Mouse (Mus musculus): ENCODE results near the gene Cep83.

GRCm38 (mm10) chr10:94789205-94789604, 100.8 kb downstream of the Cep83 start:
- TF ChIP-seq POLR2A (IDR thresholded peaks at IDR 0.05; ENCODE audit: low read depth, low read length): no peak
- no peak for TF ChIP-seq CTCF (IDR thresholded peaks at IDR 0.05; ENCODE audit: borderline replicate concordance, insufficient read depth, low read length)
